Mouse (Mus musculus) small intestine, adult 2 months (tissue): ENCODE measurements around the gene Vps13d.

Experiments used
- CTCF ChIP-seq: fragments of 200-500 bp; IDR thresholded peaks from 2 replicates; pipeline ENCODE4 v1.5.1; 2012; ENCODE audit warnings: low read depth, mild to moderate bottlenecking, control low read depth, inconsistent platforms, low read length, moderate library complexity, mixed read lengths; ENCODE audit not compliant: insufficient replicate concordance, insufficient read length; ENCODE audit errors: extremely low read depth
- POLR2A ChIP-seq: fragments of 200-500 bp; IDR thresholded peaks from 2 replicates; pipeline ENCODE4 v1.6.1; 2012; ENCODE audit warnings: low read depth, mild to moderate bottlenecking, control low read depth, inconsistent platforms, low read length, moderate library complexity

DNA sequence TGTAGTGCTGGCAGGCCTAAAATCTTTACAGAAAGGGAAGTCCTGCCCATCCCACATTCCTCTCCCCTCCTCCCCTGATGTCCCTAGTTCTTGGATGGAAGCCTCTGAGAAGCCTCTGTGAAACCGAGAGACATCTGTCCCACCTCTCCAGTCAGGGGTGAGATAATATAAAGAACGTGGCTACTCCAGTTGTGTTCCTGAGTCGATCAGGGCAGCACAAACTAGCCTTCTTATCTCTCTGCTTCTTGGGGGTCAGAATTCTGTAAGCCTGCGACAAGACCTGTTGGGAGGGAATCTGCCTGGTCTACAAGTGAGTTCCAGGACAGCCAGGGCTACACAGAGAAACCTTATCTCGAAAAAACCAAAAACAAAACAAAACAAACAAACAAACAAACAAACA is 251.5 kb downstream of the Vps13d start:
- no peak for TF ChIP-seq POLR2A
- TF ChIP-seq CTCF: no peak
